Mouse (Mus musculus): ENCODE results near the gene Nup210l. TPM values are rescaled to one million over a fixed set of nuclear protein-coding genes. Genes with fewer than 3 reads are reported as not detected.

Gene Nup210l
- total and polyA plus RNA-seq, 3 experiments = 0.15 to 0.22 TPM; not detected in 1

DNA sequence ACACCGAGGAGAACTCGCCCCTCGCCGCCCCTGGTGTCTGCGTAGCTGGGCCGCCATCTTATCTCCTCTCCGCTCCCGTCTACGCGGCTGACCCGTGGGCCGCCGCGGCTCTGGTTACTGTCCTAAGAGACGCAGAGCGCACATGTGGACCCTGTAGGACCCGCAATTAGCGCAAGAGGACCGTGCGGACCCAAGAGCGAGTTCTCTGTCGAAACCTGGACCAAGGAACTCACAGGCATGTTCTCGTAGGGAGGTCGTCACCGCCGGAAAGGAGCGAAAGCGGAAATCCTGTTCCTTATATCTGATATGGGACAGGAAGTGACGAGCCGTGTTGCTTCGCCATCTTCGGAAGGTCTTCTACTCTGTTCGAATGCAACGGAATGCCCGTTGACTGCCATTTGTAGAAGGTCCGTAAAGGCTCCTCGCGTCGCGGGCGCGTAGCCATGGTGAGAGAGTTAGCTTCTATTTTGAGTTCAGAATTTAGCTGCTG is 109.5 kb downstream of the Nup210l start, which contains the start of the genes Rps27 and Rab13:
Rps27 (minus strand) TSS at position 275 of the 490 bp plus-strand sequence.
Rab13 (plus strand) TSS at position 319 of the 490 bp plus-strand sequence.
- H3K36me3 ChIP-seq (replicated peaks) = peaks cover 42% of the 10 kb centered on the region
- H3K4me1 ChIP-seq (ENCODE audit: insufficient read depth, low read depth, low read length) = peaks cover 26% of the 10 kb centered on the region
- H3K4me3 ChIP-seq (ENCODE audit: low read depth, low read length) = peak within 1 kb of the TSS; percentile 93
- no peaks in the 10 kb centered on the region for H3K9me3 ChIP-seq (replicated peaks)
- H3K27me3 ChIP-seq (ENCODE audit: insufficient read depth, low read length) = 0 out of 2 replicates have a peak, but pooled peaks cover 2% of the 10 kb centered on the region
- TF ChIP-seq CTCF (IDR thresholded peaks at IDR 0.05; ENCODE audit: low read depth, low read length) = no peak
- TF ChIP-seq GATA1 (IDR thresholded peaks at IDR 0.05; ENCODE audit: borderline replicate concordance, low read length) = no peak
- no peak for TF ChIP-seq GATA2 (IDR thresholded peaks at IDR 0.05; ENCODE audit: borderline replicate concordance, low read depth, low read length)
- peak; percentile 98 for TF ChIP-seq POLR2AphosphoS5 (IDR thresholded peaks at IDR 0.05; ENCODE audit: insufficient replicate concordance, low read depth, low read length)
- ATAC-seq (ENCODE audit: extremely low read depth, insufficient number of reproducible peaks, low FRiP score, poor library complexity, severe bottlenecking) = peak; percentile 89
- DNase-seq (ENCODE audit: low spot score) = peak; percentile 66

DNA sequence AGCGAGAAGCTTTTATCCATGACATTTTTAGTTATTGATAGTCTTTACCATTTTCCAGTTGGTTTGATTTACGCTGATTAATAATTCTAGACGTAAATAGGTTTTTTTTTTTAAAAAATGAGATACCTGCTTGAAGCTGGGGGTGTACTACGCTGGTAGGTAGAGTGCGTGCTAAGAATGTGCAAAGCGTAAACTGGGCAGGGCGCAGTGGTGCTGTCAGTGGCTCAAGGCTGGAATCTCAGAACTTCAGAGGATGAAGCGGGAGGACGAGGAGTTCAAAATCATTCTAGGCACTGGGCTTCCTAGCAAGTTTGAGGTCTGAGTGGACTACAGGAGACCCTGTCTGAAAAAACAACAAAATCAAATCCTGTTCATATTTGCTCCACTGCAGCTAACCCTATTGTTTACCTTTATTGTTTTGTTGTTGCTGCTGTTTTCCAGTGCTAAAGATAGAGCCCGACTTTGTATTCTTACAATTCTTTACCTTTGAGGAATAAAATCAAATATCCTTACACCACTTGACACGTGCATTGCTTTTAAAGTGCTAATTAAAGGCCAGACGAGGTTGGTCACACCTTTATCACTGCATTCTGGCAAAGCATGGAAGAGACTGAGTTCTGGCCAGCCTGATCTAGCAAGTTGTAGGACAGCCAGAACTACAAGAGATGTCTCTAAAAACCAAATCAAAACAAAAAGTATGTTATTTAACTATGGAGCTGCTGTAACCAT is 110.2 kb downstream of the Nup210l start:
- Histone ChIP-seq H3K36me3 (replicated peaks) (peaks cover 35% of the 10 kb centered on the region), H3K27me3 (ENCODE audit: insufficient read depth, low read length) (0 out of 2 replicates have a peak, but pooled peaks cover 6% of the 10 kb centered on the region), H3K4me3 (ENCODE audit: low read depth, low read length) (peak overlapping the region; percentile 93), H3K9me3 (replicated peaks) (no peaks in the 10 kb centered on the region), H3K4me1 (ENCODE audit: insufficient read depth, low read depth, low read length) (peaks cover 26% of the 10 kb centered on the region)
- no peak for DNase-seq (ENCODE audit: low spot score)
- no peak for ATAC-seq (ENCODE audit: extremely low read depth, insufficient number of reproducible peaks, low FRiP score, poor library complexity, severe bottlenecking)
- TF ChIP-seq TAL1 (conservative IDR thresholded peaks at IDR 0.05; ENCODE audit: low read depth, low read length) = no peak
- TF ChIP-seq GATA2 (IDR thresholded peaks at IDR 0.05; ENCODE audit: borderline replicate concordance, low read depth, low read length) = no peak
- no peak for TF ChIP-seq GATA1 (IDR thresholded peaks at IDR 0.05; ENCODE audit: borderline replicate concordance, low read length)
- TF ChIP-seq POLR2AphosphoS5 (IDR thresholded peaks at IDR 0.05; ENCODE audit: insufficient replicate concordance, low read depth, low read length) = no peak
- no peak for TF ChIP-seq CTCF (IDR thresholded peaks at IDR 0.05; ENCODE audit: low read depth, low read length)

DNA sequence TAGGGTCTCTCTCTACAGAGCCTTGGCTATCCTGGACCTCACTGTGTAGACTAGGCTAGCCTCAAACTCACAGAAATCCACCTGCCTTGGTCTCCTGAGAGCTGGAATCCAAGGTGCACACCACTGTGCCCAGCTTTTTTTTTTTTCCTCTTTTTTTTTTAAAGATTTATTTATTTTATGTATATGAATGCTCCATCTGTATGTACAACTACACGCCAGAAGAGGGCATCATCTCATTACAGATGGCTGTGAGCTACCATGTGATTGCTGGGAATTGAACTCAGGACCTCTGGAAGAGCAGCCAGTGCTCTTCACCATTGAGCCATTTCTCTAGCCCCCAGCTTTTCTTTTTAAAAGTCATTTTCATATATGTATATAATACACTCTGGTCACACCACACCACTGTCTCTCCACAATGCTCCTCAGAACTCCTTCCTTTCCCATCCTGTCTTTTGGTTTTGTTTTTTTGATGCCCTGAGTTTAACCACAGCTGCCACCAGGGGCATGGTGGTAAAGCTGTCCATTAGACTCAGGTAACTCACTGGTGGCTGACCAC is 112.0 kb downstream of the Nup210l start:
- ATAC-seq (ENCODE audit: extremely low read depth, insufficient number of reproducible peaks, low FRiP score, poor library complexity, severe bottlenecking) (no peak), DNase-seq (ENCODE audit: low spot score) (no peak)
- Histone ChIP-seq H3K4me1 (ENCODE audit: insufficient read depth, low read depth, low read length) (peaks cover 34% of the 10 kb centered on the region), H3K9me3 (replicated peaks) (no peaks in the 10 kb centered on the region), H3K4me3 (ENCODE audit: low read depth, low read length) (no peak overlapping the region), H3K36me3 (replicated peaks) (peaks cover 19% of the 10 kb centered on the region), H3K27me3 (ENCODE audit: insufficient read depth, low read length) (0 out of 2 replicates have a peak, but pooled peaks cover 6% of the 10 kb centered on the region)
- TF ChIP-seq GATA1 (IDR thresholded peaks at IDR 0.05; ENCODE audit: borderline replicate concordance, low read length) (no peak), POLR2AphosphoS5 (IDR thresholded peaks at IDR 0.05; ENCODE audit: insufficient replicate concordance, low read depth, low read length) (no peak)

DNA sequence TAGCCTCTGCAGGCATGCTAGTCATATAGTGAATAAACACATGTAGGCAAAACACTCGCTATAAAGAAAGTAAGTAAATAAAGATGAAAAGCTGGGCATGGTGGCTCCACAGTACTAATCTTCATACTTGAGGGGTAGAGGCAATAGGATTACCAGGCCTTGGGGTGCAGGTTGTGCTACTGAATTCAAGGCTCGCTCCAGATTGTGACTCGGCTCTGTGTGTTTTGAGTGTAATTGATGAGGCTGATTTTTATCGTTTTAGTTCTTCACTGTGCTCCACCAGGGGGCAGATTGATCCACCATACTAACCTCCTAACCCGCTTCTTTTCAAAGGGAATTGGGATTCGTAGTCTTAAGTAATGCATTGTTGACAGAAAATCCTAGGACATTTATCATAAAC is 116.2 kb downstream of the Nup210l start:
- ATAC-seq (ENCODE audit: extremely low read depth, insufficient number of reproducible peaks, low FRiP score, poor library complexity, severe bottlenecking) = peak; percentile 57
- TF ChIP-seq GATA1 (IDR thresholded peaks at IDR 0.05; ENCODE audit: borderline replicate concordance, low read length) (no peak), CTCF (IDR thresholded peaks at IDR 0.05; ENCODE audit: low read depth, low read length) (peak; percentile 41)
- Histone ChIP-seq H3K4me1 (ENCODE audit: insufficient read depth, low read depth, low read length) (peaks cover 32% of the 10 kb centered on the region), H3K27me3 (ENCODE audit: insufficient read depth, low read length) (peaks cover 13% of the 10 kb centered on the region), H3K4me3 (ENCODE audit: low read depth, low read length) (peak overlapping the region; percentile 70; the same call in 1 of the 2 replicates), H3K9me3 (replicated peaks) (no peaks in the 10 kb centered on the region), H3K36me3 (replicated peaks) (no peaks in the 10 kb centered on the region)
- DNase-seq (ENCODE audit: low spot score) = peak; percentile 51

DNA sequence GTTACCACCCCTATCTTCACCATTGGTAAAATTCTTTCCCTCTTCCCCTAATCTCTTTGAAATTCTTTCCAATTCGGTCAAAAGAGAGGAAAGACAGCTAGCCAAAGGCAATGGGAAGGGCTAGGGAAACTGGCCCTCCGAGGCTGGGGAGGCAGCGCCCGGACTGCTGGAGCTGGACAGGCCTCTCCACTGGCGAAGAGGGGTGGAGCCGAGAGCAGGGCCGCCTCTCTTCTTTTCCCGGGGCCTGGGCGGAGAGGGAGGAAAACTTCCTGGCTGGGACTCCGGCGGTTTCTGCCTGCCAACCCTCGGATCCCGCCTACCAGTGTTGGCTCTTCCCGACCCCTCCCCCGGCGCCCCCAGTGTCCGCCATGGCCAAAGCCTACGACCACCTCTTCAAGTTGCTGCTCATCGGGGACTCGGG is 116.6 kb downstream of the Nup210l start:
- peaks cover 32% of the 10 kb centered on the region for H3K4me1 ChIP-seq (ENCODE audit: insufficient read depth, low read depth, low read length)
- H3K9me3 ChIP-seq (replicated peaks) = no peaks in the 10 kb centered on the region
- no peaks in the 10 kb centered on the region for H3K36me3 ChIP-seq (replicated peaks)
- H3K27me3 ChIP-seq (ENCODE audit: insufficient read depth, low read length) = peaks cover 15% of the 10 kb centered on the region
- ATAC-seq (ENCODE audit: extremely low read depth, insufficient number of reproducible peaks, low FRiP score, poor library complexity, severe bottlenecking) = no peak
- peak overlapping the region; percentile 70 for H3K4me3 ChIP-seq (ENCODE audit: low read depth, low read length)
- TF ChIP-seq GATA1 (IDR thresholded peaks at IDR 0.05; ENCODE audit: borderline replicate concordance, low read length) = no peak
- no peak for TF ChIP-seq TAL1 (conservative IDR thresholded peaks at IDR 0.05; ENCODE audit: low read depth, low read length)
- no peak for TF ChIP-seq CTCF (IDR thresholded peaks at IDR 0.05; ENCODE audit: low read depth, low read length)
- TF ChIP-seq POLR2AphosphoS5 (IDR thresholded peaks at IDR 0.05; ENCODE audit: insufficient replicate concordance, low read depth, low read length) = no peak
- no peak for TF ChIP-seq GATA2 (IDR thresholded peaks at IDR 0.05; ENCODE audit: borderline replicate concordance, low read depth, low read length)
- no peak for DNase-seq (ENCODE audit: low spot score)

DNA sequence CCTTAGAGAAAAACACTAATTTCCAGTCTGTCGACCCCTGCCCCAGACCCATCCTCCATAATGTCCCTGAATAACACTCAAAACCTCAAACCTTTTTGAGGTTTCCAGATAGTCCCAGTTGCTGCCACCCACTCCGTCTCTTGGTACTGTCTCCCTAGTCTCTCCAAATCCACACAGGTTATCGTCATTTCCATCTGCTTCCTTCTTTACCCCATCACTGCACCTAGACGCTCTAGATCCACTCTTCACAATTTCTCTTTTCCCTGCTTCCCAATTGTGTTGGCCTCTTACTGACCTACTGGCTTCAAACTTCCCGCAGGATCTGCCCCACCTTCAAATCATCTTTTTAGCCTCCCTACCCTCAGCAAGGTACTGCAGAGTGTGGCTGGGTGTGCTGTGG is 117.2 kb downstream of the Nup210l start:
- TF ChIP-seq GATA1 (IDR thresholded peaks at IDR 0.05; ENCODE audit: borderline replicate concordance, low read length) (no peak), GATA2 (IDR thresholded peaks at IDR 0.05; ENCODE audit: borderline replicate concordance, low read depth, low read length) (no peak), CTCF (IDR thresholded peaks at IDR 0.05; ENCODE audit: low read depth, low read length) (no peak), TAL1 (conservative IDR thresholded peaks at IDR 0.05; ENCODE audit: low read depth, low read length) (no peak), POLR2AphosphoS5 (IDR thresholded peaks at IDR 0.05; ENCODE audit: insufficient replicate concordance, low read depth, low read length) (no peak)
- Histone ChIP-seq H3K36me3 (replicated peaks) (no peaks in the 10 kb centered on the region), H3K27me3 (ENCODE audit: insufficient read depth, low read length) (peaks cover 20% of the 10 kb centered on the region), H3K4me1 (ENCODE audit: insufficient read depth, low read depth, low read length) (peaks cover 32% of the 10 kb centered on the region), H3K4me3 (ENCODE audit: low read depth, low read length) (no peak overlapping the region; the same call in 1 of the 2 replicates), H3K9me3 (replicated peaks) (no peaks in the 10 kb centered on the region)
- ATAC-seq (ENCODE audit: extremely low read depth, insufficient number of reproducible peaks, low FRiP score, poor library complexity, severe bottlenecking) = no peak
- DNase-seq (ENCODE audit: low spot score) = no peak

All from G1E (cell line).